Comparison of ENCODE assay signal across 21 mouse cellular contexts in genomic region chr13:29772970-29773369, GRCm38 (mm10).
A peak's percentile ranks its signal among the peaks of the same experiment; 100 is the strongest.
DNase-seq lines count a peak whose midpoint lies in the region; ATAC-seq and TF ChIP-seq lines count a peak whose summit lies in the region.
"Had no signal": no experiment of that assay in that cellular context is flagged by ENCODE, and none has a peak within 500 bp of the region (broad histone marks: within the 10 kb centered on the region; RNA-seq: fewer than 3 reads in every experiment).

No protein-coding gene starts in this region.

- DNase-seq in 416B (ENCODE audit: low read depth) (peak; percentile 64), MEL (ENCODE audit: low read depth, low spot score) (peak; percentile 40)
- DNase-seq in splenic B cell, adult 2 months (ENCODE audit: low read depth, low spot score) = peak; percentile 19
- DNase-seq in frontal cortex, adult 2 months (ENCODE audit: extremely low spot score in 1 of 2, low spot score in 1 of 2) = no peak
- no peak for DNase-seq in hindbrain, embryonic 10.5 days (ENCODE audit: low spot score)
- DNase-seq: B cell, adult 2 months; cerebellum, adult 11 months; cerebellum, adult 8-10 months; cerebellum, postnatal 25 days; gastrocnemius, postnatal 14 days; heart, postnatal 36 days had no signal

- peaks cover 0 to 6% of the 10 kb centered on the region in 2 experiments; a peak in 3 of 4 replicates for H3K36me3 ChIP-seq in MEL (ENCODE audit: control insufficient read depth in 1 of 2, insufficient read depth in 2 of 2, low read length in 2 of 2)
- no peaks in the 10 kb centered on the region for H3K36me3 ChIP-seq in splenic B cell, adult 2 months (ENCODE audit: control insufficient read depth, insufficient read depth, low read length, poor library complexity, severe bottlenecking)
- no peaks in the 10 kb centered on the region for H3K36me3 ChIP-seq in hindbrain, embryonic 10.5 days
- H3K36me3 ChIP-seq: embryonic facial prominence, embryonic 15.5 days; forebrain, embryonic 10.5 days; hindbrain, embryonic 13.5 days; intestine, embryonic 15.5 days had no signal

- TF ChIP-seq EP300 in MEL (IDR thresholded peaks at IDR 0.05; ENCODE audit: low read depth in 1 of 2, low read length in 2 of 2) = no peak

- no peak for TF ChIP-seq RAD21 in MEL (IDR thresholded peaks at IDR 0.05; ENCODE audit: low read depth, low read length)

- 70% methylated on average over 3 of the region's 3 CpGs for WGBS in hindbrain, embryonic 10.5 days

- ATAC-seq in hematopoietic stem cell, adult 5-6 weeks (replicated peaks in 1 of 2; ENCODE audit: insufficient read depth in 1 of 2, low FRiP score in 2 of 2, low TSS enrichment in 1 of 2, low read depth in 1 of 2, poor library complexity in 2 of 2, severe bottlenecking in 2 of 2) = 0 out of 4 replicates have a peak, but pooled peaks have one; percentile 26 to 39
- ATAC-seq: CD4-positive, CD25-positive, alpha-beta regulatory T cell, adult 4 months; forebrain, embryonic 14.5 days; intestine, embryonic 15.5 days had no signal

- TF ChIP-seq CTCF in MEL (IDR thresholded peaks at IDR 0.05 in 2 of 3, conservative IDR thresholded peaks at IDR 0.05 in 1 of 3; ENCODE audit: control insufficient read depth in 1 of 3, insufficient read depth in 1 of 3, low read depth in 2 of 3, low read length in 3 of 3, poor library complexity in 1 of 3, severe bottlenecking in 1 of 3) = no peak

- TF ChIP-seq POLR2A in MEL (IDR thresholded peaks at IDR 0.05; ENCODE audit: control insufficient read depth in 1 of 2, insufficient read depth in 1 of 2, low read depth in 1 of 2, low read length in 2 of 2, poor library complexity in 1 of 2) = no peak

- H3K27ac ChIP-seq in MEL (ENCODE audit: control insufficient read depth, low read depth, low read length) = no peak overlapping the region
- no peak overlapping the region for H3K27ac ChIP-seq in hindbrain, embryonic 10.5 days
- H3K27ac ChIP-seq: embryonic facial prominence, embryonic 15.5 days; forebrain, embryonic 10.5 days; hindbrain, embryonic 13.5 days; intestine, embryonic 15.5 days had no signal

- no peak overlapping the region for H3K4me3 ChIP-seq in MEL (ENCODE audit: control insufficient read depth in 1 of 2, insufficient read depth in 1 of 2, low read depth in 2 of 2, low read length in 2 of 2)
- no peak overlapping the region for H3K4me3 ChIP-seq in hindbrain, embryonic 10.5 days
- H3K4me3 ChIP-seq: embryonic facial prominence, embryonic 15.5 days; erythroblast, embryonic 14.5 days; forebrain, embryonic 10.5 days; heart, embryonic 12.5 days; hindbrain, embryonic 13.5 days; intestine, embryonic 15.5 days had no signal

- no peaks in the 10 kb centered on the region for H3K9me3 ChIP-seq in MEL (replicated peaks; ENCODE audit: insufficient read depth, low read length)
- no peaks in the 10 kb centered on the region for H3K9me3 ChIP-seq in hindbrain, embryonic 10.5 days
- H3K9me3 ChIP-seq: embryonic facial prominence, embryonic 15.5 days; forebrain, embryonic 10.5 days; G1E; heart, embryonic 12.5 days; hindbrain, embryonic 13.5 days; intestine, embryonic 15.5 days had no signal

- no peaks in the 10 kb centered on the region for H3K27me3 ChIP-seq in MEL (ENCODE audit: control insufficient read depth in 1 of 2, insufficient read depth in 2 of 2, low read length in 2 of 2)
- H3K27me3 ChIP-seq in splenic B cell, adult 2 months (ENCODE audit: control insufficient read depth, insufficient read depth, low read length, poor library complexity, severe bottlenecking) = no peaks in the 10 kb centered on the region
- no peaks in the 10 kb centered on the region for H3K27me3 ChIP-seq in hindbrain, embryonic 10.5 days (ENCODE audit: insufficient read depth, poor library complexity, severe bottlenecking)
- H3K27me3 ChIP-seq: embryonic facial prominence, embryonic 15.5 days; heart, embryonic 12.5 days; hindbrain, embryonic 13.5 days; intestine, embryonic 15.5 days had no signal

- H3K79me2 ChIP-seq in MEL (ENCODE audit: control insufficient read depth, insufficient read depth, low read length, poor library complexity) = no peaks in the 10 kb centered on the region

- H3K9ac ChIP-seq in MEL (ENCODE audit: control insufficient read depth, low read depth, low read length, poor library complexity, severe bottlenecking) = no peak overlapping the region
- H3K9ac ChIP-seq: embryonic facial prominence, embryonic 15.5 days; heart, embryonic 12.5 days; hindbrain, embryonic 13.5 days; intestine, embryonic 15.5 days had no signal

- peaks cover 5 to 8% of the 10 kb centered on the region in 2 experiments for H3K4me1 ChIP-seq in MEL (ENCODE audit: control insufficient read depth in 1 of 2, insufficient read depth in 2 of 2, low read length in 2 of 2)
- H3K4me1 ChIP-seq in hindbrain, embryonic 10.5 days (replicated peaks) = peaks cover 34% of the 10 kb centered on the region

TF ChIP-seq in MEL, 35 proteins besides CTCF, POLR2A, EP300 and RAD21:
- no peak for TF ChIP-seq ZNF384 (IDR thresholded peaks at IDR 0.05; ENCODE audit: low read depth, low read length)
- peak; percentile 30; the same call in 1 of the 2 replicates for TF ChIP-seq GATA1 (IDR thresholded peaks at IDR 0.05; ENCODE audit: low read depth, low read length)
- no peak for TF ChIP-seq KAT2A (conservative IDR thresholded peaks at IDR 0.05; ENCODE audit: low read depth, low read length)

Comparison
In these comparisons a context has a peak if more than half of its experiments do, and no peak if none do; other contexts are left out.
1. DNase-seq: peak in 416B (single experiment), MEL (single experiment) and splenic B cell, adult 2 months (single experiment); none in frontal cortex, adult 2 months (0 of 2) and hindbrain, embryonic 10.5 days (single experiment).